Mouse (Mus musculus): ENCODE measurements around the gene Ankrd55.

DNA sequence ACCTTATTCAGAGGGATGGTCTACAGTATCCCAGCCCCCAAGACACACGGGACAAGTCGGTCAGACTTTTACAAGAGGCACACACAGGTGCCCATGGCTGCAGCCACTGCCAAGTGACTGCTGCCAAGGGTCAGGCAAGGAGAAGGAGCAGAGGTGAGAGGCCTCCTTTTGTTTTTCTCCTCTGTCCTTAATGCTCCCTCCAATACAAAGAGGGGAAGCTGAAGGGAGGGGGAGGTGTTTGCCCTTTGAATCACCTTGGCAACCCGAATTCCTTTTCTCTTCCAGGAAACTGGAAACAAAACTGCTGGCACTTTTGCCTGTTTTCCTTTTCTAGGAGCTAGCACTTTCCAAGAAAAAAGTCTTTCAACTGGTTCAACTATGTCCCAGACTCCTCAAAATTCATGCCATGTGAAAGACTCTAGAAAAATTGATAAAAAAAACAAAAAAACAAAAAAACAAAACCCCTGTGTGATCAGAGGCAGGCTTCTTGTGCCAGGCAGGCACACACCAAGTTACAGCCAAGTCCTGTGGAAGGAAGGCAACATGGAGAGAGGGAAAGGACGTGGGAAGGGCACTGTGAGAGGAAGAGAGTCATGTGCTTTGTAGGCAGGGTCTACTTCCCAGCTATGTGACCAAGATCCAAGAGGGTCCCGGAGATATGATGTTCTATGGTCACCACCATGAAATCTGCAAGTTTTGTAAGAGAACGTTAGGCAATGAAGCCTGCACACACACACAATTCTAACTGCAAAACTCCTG lies 66.0 kb downstream of the Ankrd55 start:
- TF ChIP-seq MAX (IDR thresholded peaks at IDR 0.05), result no peak
- no peak for TF ChIP-seq CTCF (IDR thresholded peaks at IDR 0.05; ENCODE audit: control insufficient read depth, insufficient read depth, insufficient read length)
- no peak for TF ChIP-seq MYOD1 (IDR thresholded peaks at IDR 0.05; ENCODE audit: control insufficient read depth, insufficient read length, low read depth)
- no peak for TF ChIP-seq FOSL1 (IDR thresholded peaks at IDR 0.05; ENCODE audit: insufficient read depth, low read length, poor library complexity, severe bottlenecking)
- TF ChIP-seq USF1 (IDR thresholded peaks at IDR 0.05; ENCODE audit: low read depth), result no peak
